Mouse (Mus musculus) liver, embryonic 16.5 days (tissue): ENCODE measurements at regions not wholly inside any gene's neighbourhood (a gene's known extent, or its start where the extent isn't known, plus 50 kb on each side); places are given as distances from the start of the nearest gene placed in this dataset.

Experiments used
- ATAC-seq: fragments of 200-750 bp; cut with Nextera tagmentation; 2 replicates; pipeline ENCODE4 v1.8.0; 2017; ENCODE audit warnings: low read depth, mild to moderate bottlenecking, moderate number of reproducible peaks, moderate library complexity
- H3K27ac ChIP-seq: fragments of 300-500 bp; sonication (generic); 2 replicates; pipeline ENCODE4 v1.5.1; 2014; ENCODE audit warnings: mild to moderate bottlenecking, low read length
- H3K27me3 ChIP-seq: fragments of 300-500 bp; sonication (generic); 2 replicates; pipeline ENCODE4 v1.6.1; 2014; ENCODE audit warnings: low read depth, low read length, mixed read lengths; ENCODE audit not compliant: control insufficient read depth, insufficient read depth
- H3K36me3 ChIP-seq: fragments of 300-500 bp; sonication (generic); 2 replicates; pipeline ENCODE4 v1.6.1; 2014; ENCODE audit warnings: mild to moderate bottlenecking; ENCODE audit not compliant: control insufficient read depth, insufficient read depth
- H3K4me1 ChIP-seq: fragments of 300-500 bp; sonication (generic); 2 replicates; pipeline ENCODE4 v1.6.1; 2014; ENCODE audit warnings: low read depth, low read length, mixed read lengths; ENCODE audit not compliant: control insufficient read depth
- H3K4me2 ChIP-seq: fragments of 300-500 bp; sonication (generic); 2 replicates; pipeline ENCODE4 v1.6.1; 2014; ENCODE audit warnings: low read depth, low read length, mixed read lengths
- H3K4me3 ChIP-seq: fragments of 300-500 bp; sonication (generic); 2 replicates; pipeline ENCODE4 v1.5.1; 2014; ENCODE audit warnings: low read depth, mild to moderate bottlenecking, low read length
- H3K9ac ChIP-seq: fragments of 300-500 bp; sonication (generic); 2 replicates; pipeline ENCODE4 v1.6.1; 2014; ENCODE audit warnings: low read depth, low read length
- H3K9me3 ChIP-seq: fragments of 300-500 bp; sonication (generic); replicated peaks from 2 replicates; pipeline ENCODE4 v1.6.1; 2016; ENCODE audit warnings: low read length; ENCODE audit not compliant: control insufficient read depth
- WGBS: fragments of 180-500 bp; shearing (Covaris S2); extraction: QIAGEN DNeasy Blood & Tissue Kit; methylation state at CpG from one replicate; pipeline ENCODE4 v1.1.7; 2014; ENCODE audit not compliant: insufficient replicate concordance; 5-methylcytosine and 5-hydroxymethylcytosine counted together

- H3K27me3 ChIP-seq: no peaks in the 10 kb centered on the region
- no peak for ATAC-seq
- H3K4me1 ChIP-seq: no peaks in the 10 kb centered on the region
- H3K36me3 ChIP-seq: no peaks in the 10 kb centered on the region
- no peak overlapping the region for H3K9ac ChIP-seq
- no peak overlapping the region for H3K4me3 ChIP-seq
- H3K27ac ChIP-seq: no peak overlapping the region
- WGBS: 49% methylated on average over 5 of the region's 5 CpGs
- H3K9me3 ChIP-seq: no peaks in the 10 kb centered on the region
- no peak overlapping the region for H3K4me2 ChIP-seq
Observed at GRCm38 (mm10) chr5:119525960-119526359, 144.5 kb upstream of the Tbx3 start.

GRCm38 (mm10) chr5:119530009-119530408 is 140.5 kb upstream of the Tbx3 start:
- WGBS: 54% methylated on average over 8 of the region's 8 CpGs
- no peak overlapping the region for H3K4me3 ChIP-seq
- H3K36me3 ChIP-seq: no peaks in the 10 kb centered on the region
- ATAC-seq: no peak
- H3K27ac ChIP-seq: no peak overlapping the region
- no peak overlapping the region for H3K4me2 ChIP-seq
- H3K4me1 ChIP-seq: no peaks in the 10 kb centered on the region
- H3K27me3 ChIP-seq: no peaks in the 10 kb centered on the region
- no peak overlapping the region for H3K9ac ChIP-seq
- H3K9me3 ChIP-seq: no peaks in the 10 kb centered on the region

DNA sequence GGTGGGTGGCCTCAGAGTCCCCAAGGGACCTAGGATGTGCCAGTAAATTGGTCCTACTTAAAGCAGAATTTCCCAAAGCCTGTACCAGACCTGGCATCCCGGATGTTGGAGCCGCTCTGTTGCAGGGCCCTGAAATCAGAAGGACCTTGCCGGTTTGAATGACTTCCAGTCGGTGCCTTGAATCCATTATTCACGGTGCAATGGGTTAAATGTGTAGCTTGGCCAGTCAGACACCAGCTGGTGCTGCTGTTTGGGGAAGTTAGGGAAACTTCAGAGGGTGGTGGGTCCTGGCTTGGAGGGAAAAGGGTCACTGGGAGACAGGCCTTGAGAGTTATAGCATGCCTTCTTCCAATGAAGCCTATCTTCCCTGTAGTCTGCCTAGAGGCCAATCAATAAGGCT is 135.5 kb upstream of the Tbx3 start:
- H3K9ac ChIP-seq: no peak overlapping the region
- ATAC-seq: no peak

GRCm38 (mm10) chr5:119542836-119543235 is 127.6 kb upstream of the Tbx3 start:
- H3K9ac ChIP-seq: no peak overlapping the region
- ATAC-seq: no peak
- no peaks in the 10 kb centered on the region for H3K9me3 ChIP-seq
- 66% methylated on average over 11 of the region's 11 CpGs for WGBS
- H3K4me1 ChIP-seq: no peaks in the 10 kb centered on the region
- no peaks in the 10 kb centered on the region for H3K27me3 ChIP-seq
- H3K4me3 ChIP-seq: no peak overlapping the region
- H3K4me2 ChIP-seq: no peak overlapping the region
- no peaks in the 10 kb centered on the region for H3K36me3 ChIP-seq
- H3K27ac ChIP-seq: no peak overlapping the region

More for the DNA sequence above, 135.5 kb upstream of the Tbx3 start:
- Histone ChIP-seq H3K4me2 (no peak overlapping the region), H3K27ac (no peak overlapping the region), H3K4me1 (no peaks in the 10 kb centered on the region), H3K27me3 (no peaks in the 10 kb centered on the region), H3K9me3 (no peaks in the 10 kb centered on the region), H3K4me3 (no peak overlapping the region), H3K36me3 (no peaks in the 10 kb centered on the region)
- 59% methylated on average over 5 of the region's 5 CpGs for WGBS

GRCm38 (mm10) chr5:119543716-119544115 is 126.8 kb upstream of the Tbx3 start:
- no peaks in the 10 kb centered on the region for H3K9me3 ChIP-seq
- no peak overlapping the region for H3K9ac ChIP-seq
- no peaks in the 10 kb centered on the region for H3K27me3 ChIP-seq
- WGBS: 57% methylated on average over 6 of the region's 6 CpGs
- H3K4me1 ChIP-seq: no peaks in the 10 kb centered on the region
- H3K4me2 ChIP-seq: no peak overlapping the region
- H3K27ac ChIP-seq: no peak overlapping the region
- no peaks in the 10 kb centered on the region for H3K36me3 ChIP-seq
- no peak overlapping the region for H3K4me3 ChIP-seq
- no peak for ATAC-seq

DNA sequence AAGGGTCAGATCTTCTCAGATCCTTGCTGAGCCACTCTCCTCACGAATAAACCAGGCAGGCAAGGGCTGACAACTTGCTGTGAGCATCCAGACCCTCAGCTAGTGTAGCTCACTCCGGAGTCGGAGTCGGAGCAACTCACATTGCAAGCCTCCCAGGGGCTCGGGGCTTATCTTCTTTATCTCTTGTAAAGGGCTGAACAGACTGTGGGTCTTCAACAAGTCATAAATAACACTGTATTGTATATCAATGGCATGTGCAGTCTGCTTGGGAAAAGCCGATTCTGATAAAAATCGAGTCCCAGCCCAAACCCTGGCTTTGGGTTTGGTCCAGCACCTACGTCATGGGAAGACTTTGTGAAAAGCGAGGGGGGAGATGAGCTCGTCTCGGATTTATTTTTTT is 125.8 kb upstream of the Tbx3 start:
- H3K4me3 ChIP-seq: no peak overlapping the region

GRCm38 (mm10) chr5:119547070-119547469 is 123.4 kb upstream of the Tbx3 start:
- Histone ChIP-seq H3K4me1 (no peaks in the 10 kb centered on the region), H3K4me2 (no peak overlapping the region), H3K27me3 (no peaks in the 10 kb centered on the region), H3K9ac (no peak overlapping the region), H3K4me3 (no peak overlapping the region), H3K36me3 (no peaks in the 10 kb centered on the region), H3K27ac (no peak overlapping the region), H3K9me3 (no peaks in the 10 kb centered on the region)
- no peak for ATAC-seq
- WGBS: 61% methylated on average over 19 of the region's 19 CpGs

More for the DNA sequence above, 125.8 kb upstream of the Tbx3 start:
- H3K9ac ChIP-seq: no peak overlapping the region
- H3K27ac ChIP-seq: no peak overlapping the region
- no peak for ATAC-seq
- no peak overlapping the region for H3K4me2 ChIP-seq
- H3K4me1 ChIP-seq: no peaks in the 10 kb centered on the region
- no peaks in the 10 kb centered on the region for H3K27me3 ChIP-seq
- H3K36me3 ChIP-seq: no peaks in the 10 kb centered on the region
- no peaks in the 10 kb centered on the region for H3K9me3 ChIP-seq
- 57% methylated on average over 11 of the region's 11 CpGs for WGBS

- no peaks in the 10 kb centered on the region for H3K27me3 ChIP-seq
- WGBS: 47% methylated on average over 6 of the region's 6 CpGs
- ATAC-seq: no peak
Observed at GRCm38 (mm10) chr5:119550916-119551315, 119.6 kb upstream of the Tbx3 start.

DNA sequence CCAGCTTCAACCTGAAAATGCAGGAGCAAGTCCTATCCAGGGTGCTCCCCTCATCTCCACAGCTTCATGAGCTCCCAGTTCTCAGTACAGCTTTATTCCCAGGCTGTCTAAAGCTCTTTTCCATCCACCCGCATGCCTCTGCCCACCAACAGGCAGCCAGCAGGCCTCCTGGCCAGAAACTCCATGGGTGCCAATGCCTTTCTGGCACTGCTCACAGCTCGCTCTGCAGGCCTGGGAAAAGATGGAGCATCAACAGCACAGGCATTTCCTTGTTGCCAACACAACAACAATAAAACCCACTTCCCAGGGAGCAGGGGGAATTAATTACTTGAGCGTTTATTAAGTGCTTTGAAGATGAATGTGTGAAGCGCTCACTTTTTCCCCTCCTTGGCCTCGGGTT is 117.0 kb upstream of the Tbx3 start:
- H3K9me3 ChIP-seq: no peaks in the 10 kb centered on the region
- no peaks in the 10 kb centered on the region for H3K36me3 ChIP-seq
- no peak for ATAC-seq
- 52% methylated on average over 5 of the region's 5 CpGs for WGBS
- no peak overlapping the region for H3K4me2 ChIP-seq
- H3K9ac ChIP-seq: no peak overlapping the region
- no peak overlapping the region for H3K27ac ChIP-seq
- no peaks in the 10 kb centered on the region for H3K27me3 ChIP-seq
- H3K4me1 ChIP-seq: no peaks in the 10 kb centered on the region
- no peak overlapping the region for H3K4me3 ChIP-seq

More at GRCm38 (mm10) chr5:119550916-119551315, 119.6 kb upstream of the Tbx3 start:
- no peak overlapping the region for H3K27ac ChIP-seq
- no peak overlapping the region for H3K4me3 ChIP-seq
- no peak overlapping the region for H3K9ac ChIP-seq
- H3K36me3 ChIP-seq: no peaks in the 10 kb centered on the region
- no peak overlapping the region for H3K4me2 ChIP-seq
- H3K9me3 ChIP-seq: no peaks in the 10 kb centered on the region
- no peaks in the 10 kb centered on the region for H3K4me1 ChIP-seq
